Mouse (Mus musculus) intestine, postnatal 0 days (tissue): Measurements from ENCODE around the gene Tbc1d30. TPM values are rescaled to one million over a fixed set of nuclear protein-coding genes. Genes with fewer than 3 reads are reported as not detected.

Experiments used
- ATAC-seq: fragments of 200-750 bp; cut with Nextera tagmentation; 2 replicates; pipeline ENCODE4 v1.8.0; 2017; ENCODE audit warnings: mild to moderate bottlenecking, moderate TSS enrichment, moderate library complexity
- H3K27ac ChIP-seq: fragments of 300-500 bp; sonication (generic); 2 replicates; pipeline ENCODE4 v1.5.1; 2014; ENCODE audit warnings: mild to moderate bottlenecking, low read depth, low read length, moderate library complexity
- H3K27me3 ChIP-seq: fragments of 300-500 bp; sonication (generic); replicated peaks from 2 replicates; pipeline ENCODE4 v1.6.1; 2014; ENCODE audit warnings: low read length, mixed read lengths; ENCODE audit not compliant: control insufficient read depth, insufficient read depth
- H3K36me3 ChIP-seq: fragments of 300-500 bp; sonication (generic); 2 replicates; pipeline ENCODE4 v1.6.1; 2014; ENCODE audit warnings: mild to moderate bottlenecking, moderate library complexity; ENCODE audit not compliant: control insufficient read depth, insufficient read depth
- H3K4me1 ChIP-seq: fragments of 300-500 bp; sonication (generic); replicated peaks from 2 replicates; pipeline ENCODE4 v1.6.1; 2014; ENCODE audit warnings: antibody characterized with exemption, low read length, mixed read lengths; ENCODE audit not compliant: control insufficient read depth, insufficient read depth
- H3K4me2 ChIP-seq: fragments of 300-500 bp; sonication (generic); replicated peaks from 2 replicates; pipeline ENCODE4 v1.6.1; 2014; ENCODE audit warnings: low read depth, mild to moderate bottlenecking, moderate library complexity
- H3K4me3 ChIP-seq: fragments of 300-500 bp; sonication (generic); 2 replicates; pipeline ENCODE4 v1.5.1; 2014; ENCODE audit warnings: low read depth, low read length
- H3K9ac ChIP-seq: fragments of 300-500 bp; sonication (generic); 2 replicates; pipeline ENCODE4 v1.6.1; 2014; ENCODE audit warnings: mild to moderate bottlenecking, low read depth, low read length
- H3K9me3 ChIP-seq: fragments of 300-500 bp; sonication (generic); 2 replicates; pipeline ENCODE4 v1.6.1; 2016; ENCODE audit warnings: mixed run types; ENCODE audit not compliant: control insufficient read depth
- CTCF ChIP-seq: sonication (generic); IDR thresholded peaks from 2 replicates; pipeline ENCODE4 v1.5.1; 2016; ENCODE audit warnings: low read depth, mild to moderate bottlenecking, control low read depth, antibody characterized with exemption, moderate library complexity
- WGBS: fragments of 180-500 bp; shearing (Covaris S2); extraction: QIAGEN DNeasy Blood & Tissue Kit; methylation state at CpG from one replicate; pipeline ENCODE4 v1.1.7; 2014; 5-methylcytosine and 5-hydroxymethylcytosine counted together
- polyA plus RNA-seq: library from polyadenylated mRNA; unstranded; fragments of >200 nt; fragmentation: Nextera tagmentation; extraction: Ambion mirVana; gene quantifications from 2 replicates; pipeline ENCODE4 v1.2.1, GENCODE M21; 2015

Gene Tbc1d30
- polyA plus RNA-seq, 1 experiment from 2014 or later: 2.8 TPM

DNA sequence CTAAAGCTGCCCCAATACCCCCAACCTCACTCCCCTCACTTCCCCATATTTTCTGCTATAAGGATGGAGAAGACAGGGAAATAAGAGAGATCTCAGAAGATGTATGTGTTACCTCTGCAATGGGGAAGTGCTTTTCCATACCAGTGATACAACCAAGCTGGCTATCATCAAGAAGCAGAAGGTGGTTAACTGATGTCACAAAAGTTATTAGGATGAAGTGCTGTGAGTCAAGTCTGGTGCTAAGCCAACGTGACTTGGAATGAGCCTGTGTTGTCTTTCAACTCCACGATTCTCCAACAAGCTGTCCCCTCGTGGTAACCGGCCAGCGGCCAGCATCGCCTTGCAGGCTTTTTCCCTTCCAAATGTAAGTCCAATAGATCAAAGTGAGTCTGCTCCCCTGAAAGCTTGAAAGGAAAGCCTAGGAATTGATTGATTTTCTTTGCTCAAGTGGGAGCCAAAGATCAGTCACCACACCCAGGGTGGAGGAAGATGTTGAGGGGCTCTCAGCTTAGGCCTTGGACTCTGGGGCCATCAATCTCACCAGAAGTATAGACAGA is 90.0 kb downstream of the Tbc1d30 start:
- H3K9me3 ChIP-seq: no peaks in the 10 kb centered on the region
- H3K36me3 ChIP-seq: no peaks in the 10 kb centered on the region
- H3K4me1 ChIP-seq: no peaks in the 10 kb centered on the region
- H3K27ac ChIP-seq: no peak overlapping the region
- 82% methylated on average over 6 of the region's 6 CpGs for WGBS
- no peak overlapping the region for H3K4me2 ChIP-seq
- H3K27me3 ChIP-seq: no peaks in the 10 kb centered on the region
- H3K4me3 ChIP-seq: no peak overlapping the region
- H3K9ac ChIP-seq: no peak overlapping the region
- no peak for ATAC-seq
- TF ChIP-seq CTCF: no peak

DNA sequence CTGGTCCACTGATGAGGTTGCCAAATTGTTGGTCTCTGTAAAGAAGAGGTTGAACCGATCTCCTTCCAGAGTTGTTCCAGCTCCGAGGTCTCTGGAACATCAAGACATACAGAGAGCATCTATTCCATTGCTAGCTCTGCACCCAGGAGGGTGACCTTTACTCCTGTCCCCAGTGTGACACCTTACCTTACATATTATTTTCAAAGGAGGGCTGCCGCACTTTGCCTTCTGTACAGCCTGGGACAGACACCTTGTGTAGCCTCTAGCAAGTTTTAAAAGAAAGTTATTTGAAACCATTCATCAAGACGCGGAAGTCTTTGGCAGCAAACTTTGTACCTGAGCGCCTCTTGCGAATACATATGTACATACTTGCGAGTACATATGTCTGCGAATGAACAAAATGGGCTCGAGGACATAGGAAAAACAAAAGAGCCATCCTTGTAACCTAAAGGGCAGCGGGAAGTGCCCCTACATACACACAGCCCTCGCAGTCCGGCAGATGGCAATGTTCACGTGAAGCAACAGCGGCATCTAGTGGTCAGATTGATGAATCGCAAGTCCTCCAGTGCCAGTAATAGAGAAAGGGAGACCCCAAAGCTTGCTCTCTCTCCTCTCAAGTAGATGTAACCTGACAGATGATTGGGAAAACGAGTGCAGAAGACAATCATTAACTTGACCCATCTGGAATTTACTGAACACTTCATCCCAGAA is 94.8 kb downstream of the Tbc1d30 start:
- peak; percentile 99 for TF ChIP-seq CTCF
- Histone ChIP-seq H3K4me1 (no peaks in the 10 kb centered on the region), H3K9me3 (no peaks in the 10 kb centered on the region), H3K4me3 (no peak overlapping the region), H3K27me3 (no peaks in the 10 kb centered on the region), H3K27ac (no peak overlapping the region), H3K4me2 (no peak overlapping the region), H3K9ac (no peak overlapping the region), H3K36me3 (no peaks in the 10 kb centered on the region)
- WGBS: 24% methylated on average over 17 of the region's 17 CpGs
- ATAC-seq: peak; percentile 50; the same call in 1 of the 2 replicates

GRCm38 (mm10) chr10:121255465-121255864 is 95.6 kb downstream of the Tbc1d30 start:
- no peak for TF ChIP-seq CTCF
- H3K27ac ChIP-seq: no peak overlapping the region
- no peaks in the 10 kb centered on the region for H3K27me3 ChIP-seq
- no peak overlapping the region for H3K4me3 ChIP-seq
- H3K4me1 ChIP-seq: no peaks in the 10 kb centered on the region
- H3K9me3 ChIP-seq: no peaks in the 10 kb centered on the region
- no peak overlapping the region for H3K9ac ChIP-seq
- no peak for ATAC-seq
- 93% methylated on average over 5 of the region's 5 CpGs for WGBS
- no peaks in the 10 kb centered on the region for H3K36me3 ChIP-seq
- no peak overlapping the region for H3K4me2 ChIP-seq

GRCm38 (mm10) chr10:121254343-121254742 is 96.7 kb downstream of the Tbc1d30 start:
- H3K4me2 ChIP-seq: no peak overlapping the region
- no peaks in the 10 kb centered on the region for H3K36me3 ChIP-seq
- no peak for TF ChIP-seq CTCF
- no peaks in the 10 kb centered on the region for H3K4me1 ChIP-seq
- H3K4me3 ChIP-seq: no peak overlapping the region
- no peaks in the 10 kb centered on the region for H3K9me3 ChIP-seq
- ATAC-seq: no peak
- no peaks in the 10 kb centered on the region for H3K27me3 ChIP-seq
- no peak overlapping the region for H3K27ac ChIP-seq
- no peak overlapping the region for H3K9ac ChIP-seq
- 82% methylated on average over 8 of the region's 8 CpGs for WGBS

DNA sequence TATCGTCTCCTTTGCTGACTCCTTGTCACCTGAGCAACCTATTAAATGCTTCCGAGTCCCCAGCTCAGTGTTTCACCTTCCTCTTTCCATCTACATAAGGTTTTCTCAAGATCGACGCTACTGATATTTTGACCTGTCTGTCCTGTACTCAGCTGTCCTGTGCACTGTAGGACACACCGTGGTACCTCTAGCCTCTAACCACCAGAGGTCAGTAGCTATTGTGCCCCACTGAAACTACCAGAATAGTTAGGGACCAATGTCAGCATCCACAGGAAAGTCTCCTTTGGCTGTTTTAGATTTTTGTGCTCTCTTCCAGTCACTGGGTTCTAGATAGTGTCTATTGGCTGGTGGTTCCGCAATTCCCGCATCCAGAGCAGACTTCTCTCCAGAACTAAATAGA is 98.3 kb downstream of the Tbc1d30 start:
- peak; percentile 69 for TF ChIP-seq CTCF
- no peak overlapping the region for H3K4me2 ChIP-seq
- H3K9ac ChIP-seq: no peak overlapping the region
- no peak overlapping the region for H3K27ac ChIP-seq
- H3K36me3 ChIP-seq: no peaks in the 10 kb centered on the region
- no peaks in the 10 kb centered on the region for H3K4me1 ChIP-seq
- no peaks in the 10 kb centered on the region for H3K27me3 ChIP-seq
- no peak for ATAC-seq
- no peak overlapping the region for H3K4me3 ChIP-seq
- H3K9me3 ChIP-seq: no peaks in the 10 kb centered on the region
- WGBS: 75% methylated on average over 7 of the region's 7 CpGs

GRCm38 (mm10) chr10:121251191-121251590 is 99.9 kb downstream of the Tbc1d30 start:
- H3K4me3 ChIP-seq: no peak overlapping the region
- no peak for TF ChIP-seq CTCF
- H3K4me1 ChIP-seq: no peaks in the 10 kb centered on the region
- 0 out of 2 replicates have a peak overlapping the region, but pooled peaks have one; percentile 27 for H3K4me2 ChIP-seq
- WGBS: 61% methylated on average over 8 of the region's 8 CpGs
- H3K36me3 ChIP-seq: no peaks in the 10 kb centered on the region
- no peaks in the 10 kb centered on the region for H3K9me3 ChIP-seq
- no peak for ATAC-seq
- no peaks in the 10 kb centered on the region for H3K27me3 ChIP-seq
- H3K9ac ChIP-seq: no peak overlapping the region
- no peak overlapping the region for H3K27ac ChIP-seq
